Mouse (Mus musculus) forelimb bud, embryonic 11.5 days (tissue): ENCODE measurements around the gene Akap2.
A peak's percentile ranks its signal among the peaks of the same experiment; 100 is the strongest.

ENCODE experiments used
- DNase-seq: peaks from one replicate; pipeline ENCODE4 v3.0.0-alpha.2; 2012; ENCODE audit warnings: low read depth, low spot score

The Akap2 gene

GRCm38 (mm10) chr4:57757997-57758396 lies 40.5 kb downstream of the Akap2 start:
- no peak for DNase-seq

- no peak for DNase-seq
Observed at GRCm38 (mm10) chr4:57762424-57762823, 45.0 kb downstream of the Akap2 start.

GRCm38 (mm10) chr4:57764392-57764791 lies 46.9 kb downstream of the Akap2 start:
- peak; percentile 43 for DNase-seq

GRCm38 (mm10) chr4:57764926-57765325 lies 47.5 kb downstream of the Akap2 start:
- DNase-seq = no peak

- no peak for DNase-seq
Observed at GRCm38 (mm10) chr4:57765806-57766205, 48.3 kb downstream of the Akap2 start.

- DNase-seq = no peak
Observed at GRCm38 (mm10) chr4:57769007-57769406, 51.5 kb downstream of the Akap2 start.

- no peak for DNase-seq
Observed at GRCm38 (mm10) chr4:57770185-57770823, 52.8 kb downstream of the Akap2 start.

- DNase-seq = no peak
Observed at GRCm38 (mm10) chr4:57771558-57772219, 54.2 kb downstream of the Akap2 start.

GRCm38 (mm10) chr4:57772851-57773510 lies 55.5 kb downstream of the Akap2 start:
- no peak for DNase-seq

GRCm38 (mm10) chr4:57774517-57774916 lies 57.1 kb downstream of the Akap2 start:
- no peak for DNase-seq

- DNase-seq = no peak
Observed at GRCm38 (mm10) chr4:57775582-57775981, 58.1 kb downstream of the Akap2 start.

- no peak for DNase-seq
Observed at GRCm38 (mm10) chr4:57780403-57780802, 62.9 kb downstream of the Akap2 start.

GRCm38 (mm10) chr4:57780833-57781641 lies 63.6 kb downstream of the Akap2 start:
- DNase-seq = no peak

- no peak for DNase-seq
Observed at GRCm38 (mm10) chr4:57781994-57782393, 64.5 kb downstream of the Akap2 start.

- no peak for DNase-seq
Observed at GRCm38 (mm10) chr4:57782549-57783390, 65.3 kb downstream of the Akap2 start.

GRCm38 (mm10) chr4:57783391-57783770 lies 65.9 kb downstream of the Akap2 start:
- no peak for DNase-seq

GRCm38 (mm10) chr4:57783853-57784600 lies 66.6 kb downstream of the Akap2 start:
- no peak for DNase-seq

GRCm38 (mm10) chr4:57788709-57789108 lies 71.3 kb downstream of the Akap2 start:
- DNase-seq = no peak

- no peak for DNase-seq
Observed at GRCm38 (mm10) chr4:57789118-57789517, 71.7 kb downstream of the Akap2 start.

- no peak for DNase-seq
Observed at GRCm38 (mm10) chr4:57793989-57794388, 76.5 kb downstream of the Akap2 start.
